Mouse (Mus musculus) stomach, postnatal 0 days (tissue): ENCODE data around the gene Opa1.

ENCODE experiments used
- CTCF ChIP-seq: IDR thresholded peaks from 2 replicates; pipeline ENCODE4 v1.5.1; 2016; ENCODE audit warnings: antibody characterized with exemption, low read depth, mild to moderate bottlenecking, moderate library complexity
- EP300 ChIP-seq: optimal IDR thresholded peaks from 2 replicates; pipeline ENCODE3; 2016; ENCODE audit warnings: antibody characterized with exemption

DNA sequence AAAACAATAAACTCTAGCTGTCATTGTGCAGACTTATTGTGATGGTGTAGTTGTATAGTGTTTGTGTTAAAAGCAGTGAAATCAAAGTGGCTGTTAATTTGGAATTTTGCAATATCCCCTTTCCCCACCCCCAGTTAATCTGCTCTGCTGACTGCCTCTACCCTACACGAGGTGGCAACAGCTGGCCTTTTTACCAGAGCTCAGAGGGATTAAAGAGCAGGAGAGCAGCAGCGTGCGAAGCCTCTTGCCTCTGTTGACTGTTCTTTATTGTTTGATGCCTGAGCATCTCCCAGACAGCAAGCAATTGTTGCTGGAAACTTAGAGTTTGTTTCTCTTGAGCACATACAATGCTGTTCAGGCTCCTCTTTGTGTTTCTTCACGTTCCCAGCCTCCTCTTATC is 56.6 kb downstream of the Opa1 start:
- peak; percentile 23; the same call in 1 of the 2 replicates for TF ChIP-seq CTCF
- TF ChIP-seq EP300, result no peak
